Mouse (Mus musculus): ENCODE measurements around the gene Kcnj12.

GRCm38 (mm10) chr11:61024996-61025395 is 2.6 kb downstream of the Kcnj12 start:
- TF ChIP-seq ZC3H11A (IDR thresholded peaks at IDR 0.05; ENCODE audit: low read depth, low read length): no peak
- no peak for TF ChIP-seq MAX (IDR thresholded peaks at IDR 0.05; ENCODE audit: low read length)
- no peak for TF ChIP-seq TCF12 (IDR thresholded peaks at IDR 0.05; ENCODE audit: low read depth, low read length)
- TF ChIP-seq CHD2 (IDR thresholded peaks at IDR 0.05; ENCODE audit: low read length): no peak
- TF ChIP-seq HCFC1 (IDR thresholded peaks at IDR 0.05; ENCODE audit: low read depth, low read length): no peak
- no peak for TF ChIP-seq CTCF (IDR thresholded peaks at IDR 0.05 in 2 of 3, conservative IDR thresholded peaks at IDR 0.05 in 1 of 3; ENCODE audit: control insufficient read depth in 1 of 3, insufficient read depth in 1 of 3, low read depth in 2 of 3, low read length in 3 of 3, poor library complexity in 1 of 3, severe bottlenecking in 1 of 3)
- no peak for TF ChIP-seq ZMIZ1 (IDR thresholded peaks at IDR 0.05; ENCODE audit: low read depth, low read length)
- no peak for TF ChIP-seq NELFE (IDR thresholded peaks at IDR 0.05; ENCODE audit: low read depth, low read length)
- TF ChIP-seq ETS1 (IDR thresholded peaks at IDR 0.05; ENCODE audit: low read depth, low read length): no peak
- no peak for TF ChIP-seq POLR2A (IDR thresholded peaks at IDR 0.05; ENCODE audit: control insufficient read depth in 1 of 2, insufficient read depth in 1 of 2, low read depth in 1 of 2, low read length in 2 of 2, poor library complexity in 1 of 2)
- TF ChIP-seq POLR2AphosphoS5 (IDR thresholded peaks at IDR 0.05; ENCODE audit: borderline replicate concordance, low read depth, low read length): no peak
